Mouse (Mus musculus): ENCODE results near the gene Trpv2.

Trpv2 gene

DNA sequence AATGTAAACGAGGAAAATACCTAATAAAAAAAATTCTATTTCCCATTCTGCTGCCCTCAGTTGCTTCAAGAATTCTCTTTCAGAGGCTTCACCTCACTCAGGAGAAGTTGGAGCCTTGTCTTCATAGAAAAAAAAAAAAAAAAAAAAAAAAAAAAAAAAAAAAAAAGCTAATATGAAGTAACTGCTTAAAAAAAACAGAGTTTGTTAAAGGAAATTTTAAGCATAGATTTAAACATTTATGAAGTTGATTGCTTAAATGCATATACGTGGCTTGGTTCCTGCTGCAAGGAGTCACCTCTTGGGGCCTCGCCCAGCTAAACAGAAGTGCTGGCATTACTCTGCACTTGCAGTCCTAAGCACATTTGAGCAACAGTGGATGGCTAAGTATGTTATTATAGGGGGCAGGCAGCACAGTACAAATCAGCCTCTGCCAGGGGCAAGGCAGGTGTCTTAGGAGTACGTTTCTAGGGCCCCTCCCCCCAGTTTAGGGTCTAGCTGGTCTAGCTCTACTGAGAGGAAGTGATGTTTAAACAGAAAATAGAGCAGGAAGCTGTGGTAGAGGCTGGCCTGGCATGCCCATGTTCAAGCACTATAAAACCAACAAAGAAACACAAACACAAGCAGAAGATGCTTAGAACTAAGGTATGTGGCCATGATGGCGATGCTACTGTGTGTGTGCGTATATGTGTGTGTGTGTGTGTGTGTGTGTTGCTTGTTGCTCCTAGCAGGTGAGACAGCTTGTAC is at the start of gene Trpv2:
Gene Trpv2 (plus strand): TSS at position 528 of the 744 bp plus-strand sequence.
- in situ Hi-C loops (cut with MboI, MseI) = no loop called here

DNA sequence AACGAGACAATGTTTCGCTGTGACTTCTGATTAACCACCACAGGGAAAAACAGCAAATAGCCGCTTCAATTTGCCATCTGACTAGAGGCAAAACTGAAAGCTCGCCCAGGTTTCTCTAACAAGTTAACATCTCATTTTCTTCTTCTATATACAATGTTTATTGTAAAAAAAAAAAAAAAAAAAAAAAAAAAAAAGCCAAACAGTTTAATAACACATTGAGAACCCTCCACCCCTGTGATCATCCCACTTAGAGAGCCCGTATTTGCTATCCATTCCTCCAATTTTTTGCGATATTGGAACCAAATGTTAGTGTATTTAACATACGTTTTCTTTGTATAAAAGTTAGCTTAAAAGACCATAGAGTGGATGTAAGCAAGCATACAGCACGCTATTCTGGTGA is 37.2 kb upstream of the Trpv2 start:
- in situ Hi-C loops (cut with MboI, MseI) = no loop called here

DNA sequence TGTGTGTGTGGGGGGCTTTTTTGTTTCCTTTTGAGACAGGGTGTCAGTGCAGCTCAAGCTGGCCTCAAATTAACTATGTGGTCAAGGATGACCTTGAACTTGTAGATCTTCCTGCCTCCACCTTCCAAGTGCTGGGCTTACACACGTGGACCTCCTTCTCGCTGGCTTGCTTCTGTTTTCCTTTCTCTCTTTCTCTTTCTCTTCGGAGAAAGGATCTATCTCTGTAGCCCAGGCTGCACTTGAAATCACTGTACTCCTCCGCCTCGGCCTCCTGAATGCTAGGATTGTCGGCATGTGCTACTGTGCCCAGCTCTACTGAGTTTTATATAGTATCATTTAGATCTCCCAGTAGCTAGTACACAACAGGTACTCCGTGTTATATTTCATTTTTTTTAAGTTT is 36.7 kb upstream of the Trpv2 start:
- in situ Hi-C loops (cut with MboI, MseI) = no loop called here

DNA sequence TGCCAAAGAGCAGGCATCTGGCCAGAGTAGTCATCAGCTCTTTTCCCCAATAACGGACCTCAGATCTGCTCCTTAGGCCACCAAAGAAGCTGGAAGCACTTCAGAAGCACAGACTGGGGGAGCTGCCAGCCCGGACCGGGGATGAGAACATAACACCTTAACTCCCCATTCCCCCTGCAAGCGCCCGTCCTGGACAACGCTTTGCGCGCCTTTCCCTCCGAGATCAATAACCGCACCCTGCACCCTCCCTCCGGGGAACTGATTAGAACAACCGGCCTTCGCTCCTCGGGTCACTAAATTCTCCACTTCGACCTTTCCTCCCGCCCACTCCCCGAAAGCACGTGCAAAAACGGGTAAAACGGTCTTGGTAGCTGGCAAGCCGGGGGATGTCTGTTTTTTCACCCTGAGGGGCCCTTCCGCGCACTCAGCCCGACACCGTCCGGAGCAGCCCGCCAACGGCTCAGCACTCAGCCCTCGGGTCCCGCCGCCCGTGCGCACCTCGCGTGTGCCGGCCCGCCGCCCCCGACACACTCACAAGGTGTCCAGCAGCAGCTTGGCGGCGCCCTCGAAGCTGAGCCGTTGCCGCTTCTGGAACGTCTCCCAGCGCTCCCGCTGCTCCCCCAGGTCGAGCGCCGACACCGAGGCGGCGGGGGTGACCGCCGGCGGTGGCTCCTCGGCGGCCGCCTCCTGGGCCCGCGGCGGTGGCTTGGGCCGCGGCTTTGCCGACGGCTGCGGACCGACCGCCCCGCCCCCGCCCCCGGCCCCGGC is 35.8 kb upstream of the Trpv2 start:
- in situ Hi-C loops (cut with MboI, MseI) = no loop called here

DNA sequence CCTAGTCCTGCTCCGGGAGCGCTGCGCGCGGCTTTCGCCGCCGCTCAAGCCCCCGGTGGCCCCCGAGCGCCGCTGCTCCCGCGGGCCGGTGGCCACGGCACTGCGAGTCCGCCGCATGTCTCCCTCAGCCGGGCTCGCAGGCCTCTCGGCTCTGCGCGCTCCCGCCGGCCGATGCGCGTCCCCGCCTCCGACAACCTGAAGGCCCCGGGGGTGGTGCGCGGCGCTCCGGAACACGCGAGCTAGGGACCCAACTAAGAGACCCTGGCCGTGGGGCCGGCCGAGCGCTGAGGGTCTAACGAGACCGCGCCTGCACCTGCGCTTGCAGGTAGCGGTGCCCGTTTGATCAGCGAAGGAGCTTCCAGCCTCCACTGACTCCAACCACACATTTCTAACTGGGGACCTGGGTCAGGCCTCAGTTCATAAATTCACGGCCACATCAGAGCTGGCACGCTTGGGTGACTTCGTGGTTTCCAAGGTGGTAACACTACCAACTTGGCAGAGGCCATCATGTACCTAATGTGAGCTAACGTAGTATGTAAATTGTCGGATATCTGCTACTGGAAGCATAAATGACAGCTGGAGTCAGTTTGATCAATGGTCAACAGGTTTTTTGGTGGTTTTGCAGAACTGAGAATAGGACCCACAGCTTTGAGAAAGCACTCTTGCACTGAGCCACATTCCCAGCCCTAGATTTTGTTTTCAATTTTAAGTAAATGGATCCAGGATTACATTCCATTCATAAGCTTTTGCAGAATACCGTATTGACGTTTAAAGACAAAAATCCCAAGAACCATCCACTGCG is 35.0 kb upstream of the Trpv2 start, which contains the start of gene Cenpv:
Gene Cenpv (minus strand): TSS at position 173 of the 802 bp plus-strand sequence.
- in situ Hi-C loops (cut with MboI, MseI) = no loop called here

DNA sequence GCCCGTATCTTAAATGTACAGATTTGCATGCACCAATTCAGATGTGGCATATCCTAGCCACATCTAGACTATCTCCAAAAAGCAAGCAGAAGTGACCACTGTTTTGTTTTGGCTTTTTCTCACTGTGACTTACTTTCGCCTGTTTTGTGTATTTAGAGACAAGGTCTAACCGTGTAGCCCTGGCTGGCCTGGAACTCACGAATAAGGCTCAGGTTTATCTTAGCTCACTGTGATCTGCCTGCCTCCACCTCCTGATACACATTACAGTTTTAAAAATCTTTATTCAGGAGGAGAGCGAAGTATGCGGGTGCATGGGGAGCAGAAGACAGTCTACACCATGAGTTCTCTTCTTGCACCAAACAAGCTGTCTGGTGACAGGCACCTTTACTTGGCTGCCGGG is 34.1 kb upstream of the Trpv2 start:
- in situ Hi-C loops (cut with MboI, MseI) = loop anchor here (5.0 kb wide), 1 partner anchor 78 kb away; no protein-coding TSS in a partner anchor

DNA sequence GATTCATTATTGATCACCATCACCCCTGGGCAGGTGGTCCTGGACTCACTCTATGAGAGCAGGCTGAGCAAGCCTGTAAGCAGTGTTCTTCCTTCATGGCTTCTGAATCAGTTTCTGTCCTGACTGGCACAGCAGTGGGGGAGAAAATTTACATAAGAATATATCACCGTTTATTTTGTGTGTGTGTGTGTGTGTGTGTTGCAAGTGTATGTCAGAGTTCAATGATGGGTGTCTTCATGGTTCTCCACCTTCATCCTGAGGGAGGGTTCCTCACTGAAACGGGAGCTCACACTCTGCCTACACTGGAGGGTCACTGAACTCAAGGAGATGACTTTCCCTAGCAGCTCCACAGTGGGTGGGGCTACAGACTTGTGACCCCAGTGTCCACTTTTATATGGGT is 33.3 kb upstream of the Trpv2 start:
- in situ Hi-C loops (cut with MboI, MseI) = loop anchor here (5.0 kb wide), 1 partner anchor 79 kb away; no protein-coding TSS in a partner anchor

DNA sequence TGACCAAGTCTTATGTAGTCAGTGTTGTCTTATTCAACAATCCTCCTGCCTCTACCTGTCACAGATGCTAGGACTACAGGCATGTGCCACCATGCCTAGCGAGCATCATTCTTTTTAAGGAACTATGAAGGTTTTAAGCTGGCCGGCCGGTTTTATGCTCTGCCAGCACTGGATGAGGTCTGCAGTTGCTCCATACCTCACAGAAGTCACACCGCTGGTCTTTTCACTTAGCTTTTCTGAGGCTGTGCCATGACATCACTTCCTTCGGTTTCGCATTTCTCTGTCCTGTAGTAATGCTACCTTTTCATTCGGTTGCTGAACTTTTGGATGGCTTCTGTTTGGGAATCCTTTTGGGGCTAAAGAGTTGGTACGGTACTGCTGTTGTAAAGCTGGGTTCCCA is 32.7 kb upstream of the Trpv2 start:
- in situ Hi-C loops (cut with MboI, MseI) = loop anchor here (5.0 kb wide), 1 partner anchor 79 kb away; no protein-coding TSS in a partner anchor

DNA sequence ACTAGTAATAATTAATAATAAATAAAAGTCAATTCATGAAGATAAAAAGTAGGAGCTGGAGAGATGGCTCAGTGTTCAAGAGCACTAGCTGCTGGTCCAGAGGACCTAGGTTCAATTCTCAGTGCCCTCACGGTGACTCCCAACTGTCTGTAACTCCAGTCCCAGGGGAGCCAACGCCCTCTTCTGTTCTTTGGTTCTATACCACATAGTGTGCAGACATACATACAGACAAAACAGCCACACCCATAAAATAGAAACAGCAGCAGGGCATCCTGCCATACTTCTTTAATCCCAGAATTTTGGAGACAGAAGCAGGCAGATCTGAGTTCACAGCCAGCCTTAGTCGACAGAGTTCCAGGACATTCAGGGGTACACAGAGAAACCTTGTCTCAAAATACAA is 30.3 kb upstream of the Trpv2 start:
- in situ Hi-C loops (cut with MboI, MseI) = loop anchor here (5.0 kb wide), 1 partner anchor 82 kb away; no protein-coding TSS in a partner anchor

DNA sequence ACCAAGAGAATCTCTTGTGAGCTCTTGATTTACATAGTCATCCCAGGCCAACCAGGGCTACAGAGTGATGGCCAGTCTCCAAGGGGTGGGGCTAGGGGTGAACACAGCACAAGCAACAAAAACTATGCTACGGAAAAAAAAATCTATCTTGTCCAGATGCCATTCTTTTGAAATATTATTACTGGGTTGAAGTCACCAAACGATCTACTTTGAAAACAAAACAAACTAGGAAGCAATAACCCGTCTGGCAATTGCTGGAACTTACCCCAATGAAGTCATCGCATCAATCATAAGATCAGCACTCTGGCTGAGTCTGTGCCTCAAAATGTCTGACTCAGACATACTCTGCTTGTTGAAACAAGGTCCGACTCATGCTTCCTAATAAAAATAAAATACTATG is 24.5 kb upstream of the Trpv2 start:
- in situ Hi-C loops (cut with MboI, MseI) = no loop called here

DNA sequence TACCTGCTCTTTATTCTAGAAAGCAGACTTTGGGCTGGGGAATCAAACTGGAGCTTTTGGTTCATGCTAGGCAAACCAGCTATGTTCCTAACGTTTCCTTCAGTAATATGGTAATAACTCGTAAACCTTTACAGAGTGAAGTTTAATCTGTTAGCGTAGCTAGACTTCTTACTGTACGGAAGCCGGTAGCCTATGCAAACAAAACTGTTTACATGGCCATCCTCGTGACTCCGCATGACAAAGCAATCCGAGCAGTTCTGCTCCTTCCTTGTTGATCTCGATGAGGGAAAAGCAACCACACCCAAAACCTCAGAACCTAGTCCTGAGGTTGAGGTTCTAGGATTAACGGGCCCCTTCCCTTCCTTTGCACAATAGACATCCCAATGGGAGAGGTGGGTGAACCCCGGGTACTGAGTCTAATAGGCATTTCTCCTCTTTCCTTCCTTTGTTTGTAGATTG is 24.0 kb upstream of the Trpv2 start:
- in situ Hi-C loops (cut with MboI, MseI) = no loop called here

DNA sequence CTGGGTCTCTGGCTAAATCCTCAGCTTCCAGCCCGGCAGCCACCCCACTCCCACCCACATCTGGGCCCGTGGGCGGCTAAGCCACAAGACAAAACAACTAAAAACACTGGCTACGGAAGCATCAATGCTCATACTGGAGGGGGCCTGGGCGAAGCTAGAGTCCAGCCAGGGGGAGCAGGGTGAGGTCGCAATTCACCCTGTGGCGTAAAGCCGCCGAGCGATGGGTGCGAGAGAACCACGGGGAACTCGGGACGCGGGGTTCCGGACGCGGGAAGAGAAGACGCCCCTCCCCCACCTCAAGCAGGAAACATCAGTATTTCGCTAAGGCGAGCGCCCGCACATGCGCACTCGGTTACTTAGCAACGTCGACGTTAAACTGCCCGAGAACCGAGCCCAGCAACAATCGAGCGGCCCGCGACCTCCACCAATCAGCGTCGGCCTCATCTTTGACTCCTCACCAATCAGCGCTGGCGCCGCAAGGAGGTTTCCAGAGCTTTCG is 23.5 kb upstream of the Trpv2 start, which contains the start of gene Ubb:
Gene Ubb (plus strand): TSS at position 445 of the 499 bp plus-strand sequence.
- in situ Hi-C loops (cut with MboI, MseI) = no loop called here

DNA sequence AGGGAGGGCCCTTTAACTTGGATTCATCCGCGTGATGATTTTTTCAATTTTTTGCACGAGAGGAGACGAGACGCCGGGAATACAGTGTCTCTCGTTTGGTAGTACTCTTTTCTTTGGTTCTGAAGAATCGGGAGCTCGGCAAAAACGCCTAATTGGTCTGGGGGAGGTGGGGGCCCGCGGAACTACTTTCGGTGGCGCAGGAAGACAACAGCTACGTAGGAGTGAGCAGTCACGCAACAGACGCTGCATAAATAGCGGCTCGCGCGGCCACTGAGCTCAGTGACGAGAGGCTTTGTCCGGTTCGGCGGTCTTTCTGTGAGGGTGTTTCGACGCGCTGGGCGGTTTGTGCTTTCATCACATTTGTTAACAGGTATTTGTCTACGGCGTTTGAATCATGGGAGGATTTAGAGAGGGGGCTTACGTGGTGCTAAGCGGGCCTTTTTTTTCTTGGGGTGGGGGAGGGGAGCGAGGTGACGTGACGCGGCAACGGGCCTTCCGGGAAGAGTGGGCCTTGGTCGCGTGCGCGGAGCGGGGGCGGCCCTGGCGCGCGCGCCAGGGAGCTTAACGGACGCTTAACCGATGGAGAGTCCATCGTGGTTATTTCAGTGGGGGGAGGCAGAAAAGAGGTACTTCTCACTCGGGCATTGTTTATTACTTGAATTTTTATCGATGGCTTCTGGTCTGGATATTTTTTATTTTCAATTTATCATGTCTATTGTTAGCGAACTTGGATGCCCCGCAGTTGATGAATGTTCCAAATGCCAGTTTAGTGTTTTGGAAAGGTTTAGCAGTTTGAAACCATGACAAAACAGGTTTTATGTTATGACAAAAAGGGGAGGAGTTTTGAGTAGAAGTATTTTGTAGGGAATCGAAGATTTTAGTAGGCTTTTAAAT is 22.8 kb upstream of the Trpv2 start:
- in situ Hi-C loops (cut with MboI, MseI) = no loop called here

DNA sequence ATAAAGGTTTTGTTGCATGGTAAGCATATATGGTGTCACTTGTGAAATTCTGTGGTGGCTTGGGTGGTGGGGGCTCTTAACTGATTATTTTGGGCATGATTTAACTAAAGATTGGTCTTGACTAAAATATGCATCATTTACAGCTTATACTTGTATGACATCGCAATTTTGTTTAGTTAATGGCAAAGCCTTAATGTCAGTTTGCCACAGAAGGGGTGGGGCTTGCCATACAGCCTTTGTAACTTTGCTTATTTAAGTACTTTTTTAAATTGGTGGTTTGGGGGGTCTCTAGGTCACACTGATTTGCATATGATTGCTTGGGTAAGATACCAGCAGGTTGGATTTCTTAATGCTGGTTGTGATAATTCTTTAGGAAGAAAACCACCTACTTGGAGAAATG is 21.1 kb upstream of the Trpv2 start:
- in situ Hi-C loops (cut with MboI, MseI) = no loop called here

DNA sequence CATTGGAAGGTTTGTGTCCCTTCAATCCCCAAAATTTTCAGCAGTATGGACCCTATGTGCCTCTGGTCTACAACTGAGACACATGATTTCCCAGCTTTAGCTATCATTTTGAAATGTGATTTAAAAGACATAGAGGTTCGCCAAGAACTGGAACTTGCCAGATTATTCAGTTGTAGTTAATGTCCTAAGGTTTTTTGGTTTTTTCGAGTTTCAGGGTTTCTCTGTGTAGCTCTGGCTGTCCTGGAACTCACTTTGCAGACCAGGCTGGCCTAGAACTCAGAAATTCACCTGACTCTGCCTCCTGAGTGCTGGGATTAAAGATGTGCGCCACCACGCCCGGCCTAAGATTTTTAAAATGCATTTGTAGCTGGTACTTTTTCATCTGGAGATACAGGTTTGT is 20.7 kb upstream of the Trpv2 start:
- in situ Hi-C loops (cut with MboI, MseI) = no loop called here

DNA sequence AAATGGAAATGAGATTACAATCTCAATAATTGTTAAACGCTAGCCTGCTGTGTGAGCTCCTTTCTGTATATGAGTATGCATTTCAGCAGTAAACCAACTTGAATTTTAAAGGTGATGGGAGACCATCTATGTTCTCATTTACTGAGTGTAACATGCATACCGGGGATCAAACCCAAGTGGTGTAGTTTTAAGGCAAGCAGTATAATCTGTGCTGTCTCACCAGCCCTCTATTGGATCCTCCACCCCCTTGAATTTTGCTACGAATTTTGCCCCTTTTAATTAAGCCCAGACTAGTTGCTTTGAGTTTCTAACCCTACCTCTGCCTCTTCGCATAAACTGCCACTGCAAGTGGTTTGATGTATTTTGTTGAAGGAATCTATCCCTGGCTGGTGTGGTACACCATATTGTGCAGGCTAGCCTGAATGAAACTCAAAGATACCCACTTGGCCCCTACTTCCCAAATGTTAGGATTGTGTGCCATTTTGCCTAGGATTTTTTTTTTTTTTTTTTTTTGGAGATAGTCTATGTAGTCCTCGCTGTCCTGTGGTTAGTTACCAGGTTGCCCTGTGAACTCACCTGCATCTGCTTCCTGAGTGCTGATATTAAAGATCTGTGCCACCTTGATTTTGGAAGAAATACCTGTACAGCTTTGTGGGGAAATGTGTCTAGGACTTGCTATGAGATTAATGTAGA is 20.0 kb upstream of the Trpv2 start:
- in situ Hi-C loops (cut with MboI, MseI) = no loop called here

DNA sequence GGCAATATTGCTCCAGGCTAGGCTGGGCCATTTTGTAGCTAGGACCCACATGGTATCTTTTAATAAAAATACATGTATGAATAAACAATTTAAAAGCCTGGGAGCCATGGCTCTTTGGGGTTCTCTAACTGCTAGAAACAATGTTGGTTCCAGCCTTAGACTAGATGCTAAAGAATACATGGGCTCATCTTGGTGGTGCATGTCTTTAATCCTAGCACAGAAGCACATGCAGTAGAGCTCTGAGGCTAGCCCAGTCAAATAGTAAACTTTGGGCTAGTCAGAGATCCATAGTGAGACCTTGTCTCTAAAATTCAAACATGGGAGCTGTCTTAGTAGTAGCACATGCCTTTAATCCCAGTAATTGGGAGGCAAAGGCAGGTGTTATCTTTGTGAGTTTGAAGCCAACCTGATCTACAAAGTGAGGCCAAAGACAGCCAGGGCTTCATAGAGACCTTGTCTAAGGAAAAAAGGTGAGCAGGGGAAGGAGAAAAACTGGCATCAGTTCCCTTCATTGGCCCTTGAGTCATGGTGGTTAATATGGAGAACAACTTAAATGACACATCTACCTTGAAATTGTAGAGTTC is 19.3 kb upstream of the Trpv2 start:
- in situ Hi-C loops (cut with MboI, MseI) = no loop called here

DNA sequence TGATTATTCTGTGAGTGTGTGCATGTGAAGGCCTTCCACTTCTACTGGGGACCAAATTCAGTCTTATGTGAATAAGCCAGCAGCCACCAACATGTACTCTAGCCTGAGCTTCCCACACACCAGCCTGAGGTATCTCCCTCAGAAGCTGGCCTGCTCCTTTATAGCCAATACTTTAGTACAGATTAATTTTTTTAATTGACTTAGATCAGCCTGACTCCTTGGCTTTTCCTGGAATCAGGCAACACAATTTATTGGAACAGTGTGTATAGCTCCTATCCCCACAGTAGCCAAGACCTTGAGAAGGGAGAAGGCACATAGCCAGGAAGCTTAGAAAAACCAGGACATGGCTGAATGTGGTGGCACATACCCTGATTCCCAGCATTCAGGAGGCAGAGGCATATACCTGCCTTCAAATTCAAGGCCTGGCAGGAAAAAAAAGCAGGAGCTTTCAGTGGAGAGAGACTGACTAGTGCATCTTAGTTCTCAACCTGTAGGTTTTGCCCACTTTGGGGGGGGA is 18.3 kb upstream of the Trpv2 start:
- in situ Hi-C loops (cut with MboI, MseI) = no loop called here

DNA sequence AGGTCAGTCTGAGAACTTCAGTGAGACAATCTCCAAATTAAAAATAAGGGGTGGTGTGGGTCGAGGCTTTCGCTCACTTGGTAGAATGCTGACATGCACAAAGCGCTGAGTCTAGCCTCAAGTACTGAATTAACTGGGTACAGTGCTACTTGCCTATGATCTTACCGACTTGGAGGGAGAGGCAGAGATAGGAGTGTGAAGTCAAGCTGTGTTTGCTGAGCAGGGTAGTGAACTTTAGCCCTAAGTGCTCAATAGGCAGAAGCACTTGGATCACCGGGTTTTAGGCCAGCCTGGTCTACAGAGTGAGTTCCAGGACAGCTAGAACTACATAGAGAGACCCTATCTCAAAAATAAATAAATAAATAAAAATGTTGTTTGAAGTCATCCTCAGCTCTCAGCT is 17.1 kb upstream of the Trpv2 start:
- in situ Hi-C loops (cut with MboI, MseI) = no loop called here

Data from T-helper 2 cell (primary cell).